Mouse (Mus musculus): ENCODE data around the gene Slc44a3. TPM values are rescaled to one million over a fixed set of nuclear protein-coding genes. Genes with fewer than 3 reads are reported as not detected.

The Slc44a3 gene
- polyA plus RNA-seq, 1 experiment, result 0.46 TPM

DNA sequence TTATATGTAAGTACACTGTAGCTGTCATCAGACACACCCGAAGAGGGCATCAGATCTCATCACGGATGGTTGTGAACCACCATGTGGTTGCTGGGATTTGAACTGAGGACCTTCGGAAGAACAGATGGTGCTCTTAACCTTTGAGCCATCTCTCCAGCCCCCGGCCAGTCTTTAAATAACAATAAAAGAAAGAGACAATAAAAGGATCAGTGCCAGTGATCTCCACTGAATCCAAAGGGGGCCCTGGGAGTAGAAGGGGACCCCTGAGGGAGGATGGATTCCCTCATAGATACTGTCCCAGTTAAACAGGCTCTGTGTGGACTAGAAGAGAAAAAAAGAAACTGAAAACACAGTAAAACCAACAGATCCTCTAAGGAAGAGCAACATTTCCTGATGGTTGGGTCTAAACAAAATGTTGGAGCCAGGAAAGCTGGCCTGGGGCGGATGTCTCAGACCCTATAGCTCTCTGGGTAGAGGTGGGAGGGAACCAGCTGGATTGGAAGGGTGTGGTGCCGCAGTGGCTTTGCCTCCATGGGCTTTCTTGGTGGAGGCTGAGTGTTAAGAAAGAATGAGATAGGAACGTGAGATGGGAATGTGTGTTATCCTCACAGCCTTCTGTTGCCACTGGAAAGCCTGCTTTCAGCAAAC, 101.8 kb downstream of the Slc44a3 start:
- no peak for DNase-seq (ENCODE audit: extremely low spot score in 1 of 2, low spot score in 1 of 2)

- DNase-seq (ENCODE audit: extremely low spot score in 1 of 2, low spot score in 1 of 2), result no peak
Observed at GRCm38 (mm10) chr3:121429469-121429868, 102.7 kb downstream of the Slc44a3 start.

DNA sequence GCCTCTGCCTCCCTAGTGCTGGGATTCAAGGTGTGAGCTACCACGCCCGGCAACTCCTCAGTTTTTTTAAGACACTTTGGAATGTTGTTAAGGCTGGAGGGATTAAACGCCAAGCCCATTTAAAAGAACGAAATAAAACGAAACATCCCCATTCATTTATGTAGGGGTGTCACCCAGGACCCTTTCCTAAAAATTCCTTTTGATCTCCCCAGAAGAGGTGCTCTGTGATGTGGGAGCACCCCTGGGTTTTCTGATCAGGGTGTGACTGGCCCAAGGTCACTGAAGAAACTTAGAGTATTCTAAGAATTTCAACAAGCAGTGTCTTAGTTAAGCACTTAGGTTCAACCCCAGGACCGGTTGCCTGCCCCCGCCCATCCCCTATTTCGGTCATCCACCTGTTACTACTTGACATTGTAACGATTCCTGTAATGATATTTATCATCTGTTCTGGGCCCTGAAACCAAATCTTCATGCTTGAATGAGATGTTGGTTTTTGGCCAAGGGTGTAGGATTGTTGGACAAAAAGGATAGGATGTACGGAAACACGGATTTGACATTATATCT, 103.4 kb downstream of the Slc44a3 start:
- no peak for DNase-seq (ENCODE audit: extremely low spot score in 1 of 2, low spot score in 1 of 2)

- DNase-seq (ENCODE audit: extremely low spot score in 1 of 2, low spot score in 1 of 2), result peak in 1 of 2 experiments; percentile 17
Observed at GRCm38 (mm10) chr3:121428230-121428629, 104.0 kb downstream of the Slc44a3 start.

DNA sequence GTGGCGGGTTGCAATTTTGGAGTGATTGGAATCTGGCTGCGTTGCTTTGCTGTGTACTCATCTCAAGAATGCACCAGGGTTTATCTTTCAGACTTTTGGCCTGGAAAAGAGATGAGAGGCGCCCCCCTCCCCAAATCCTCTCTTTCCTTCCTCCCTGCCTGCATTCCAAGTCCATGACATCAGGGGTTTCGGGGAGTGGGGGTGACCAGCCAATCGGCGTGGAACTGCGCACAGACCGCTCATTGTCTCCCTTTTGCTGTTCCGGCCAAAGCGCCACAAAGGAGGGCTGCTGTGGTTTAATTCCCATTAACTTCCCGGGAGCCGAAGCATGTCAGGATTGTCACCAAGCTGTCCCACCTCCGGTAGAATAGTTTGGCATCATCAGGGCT, 104.7 kb downstream of the Slc44a3 start:
- peak; percentile 19 to 53 for DNase-seq (ENCODE audit: extremely low spot score in 1 of 2, low spot score in 1 of 2)

GRCm38 (mm10) chr3:121426621-121427519, 105.3 kb downstream of the Slc44a3 start:
- peak; percentile 10 to 59 for DNase-seq (ENCODE audit: extremely low spot score in 1 of 2, low spot score in 1 of 2)

- DNase-seq (ENCODE audit: extremely low spot score in 1 of 2, low spot score in 1 of 2), result peak; percentile 40 to 79
Observed at GRCm38 (mm10) chr3:121425861-121426620, 106.2 kb downstream of the Slc44a3 start, which contains the start of gene Cnn3. Gene Cnn3 (plus strand): TSS chr3:121426497.

DNA sequence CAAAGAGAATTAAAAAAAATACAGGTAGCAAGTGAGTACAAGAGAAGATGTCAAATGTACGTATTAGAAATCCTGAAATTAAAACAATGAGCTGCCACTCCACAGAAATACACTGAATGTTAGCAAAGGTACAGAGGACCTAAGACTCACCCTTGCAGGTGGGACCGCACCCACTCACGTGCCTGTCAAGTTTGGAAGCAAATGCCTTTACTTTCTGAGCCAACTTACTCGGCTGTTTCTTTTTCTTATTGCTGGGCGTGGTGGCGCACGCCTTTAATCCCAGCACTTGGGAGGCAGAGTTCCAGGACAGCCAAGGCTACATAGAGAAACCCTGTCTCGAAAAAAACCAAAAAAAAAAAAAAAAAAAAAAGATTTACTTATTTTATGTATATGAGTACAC, 109.8 kb downstream of the Slc44a3 start:
- no peak for DNase-seq (ENCODE audit: extremely low spot score in 1 of 2, low spot score in 1 of 2)

DNA sequence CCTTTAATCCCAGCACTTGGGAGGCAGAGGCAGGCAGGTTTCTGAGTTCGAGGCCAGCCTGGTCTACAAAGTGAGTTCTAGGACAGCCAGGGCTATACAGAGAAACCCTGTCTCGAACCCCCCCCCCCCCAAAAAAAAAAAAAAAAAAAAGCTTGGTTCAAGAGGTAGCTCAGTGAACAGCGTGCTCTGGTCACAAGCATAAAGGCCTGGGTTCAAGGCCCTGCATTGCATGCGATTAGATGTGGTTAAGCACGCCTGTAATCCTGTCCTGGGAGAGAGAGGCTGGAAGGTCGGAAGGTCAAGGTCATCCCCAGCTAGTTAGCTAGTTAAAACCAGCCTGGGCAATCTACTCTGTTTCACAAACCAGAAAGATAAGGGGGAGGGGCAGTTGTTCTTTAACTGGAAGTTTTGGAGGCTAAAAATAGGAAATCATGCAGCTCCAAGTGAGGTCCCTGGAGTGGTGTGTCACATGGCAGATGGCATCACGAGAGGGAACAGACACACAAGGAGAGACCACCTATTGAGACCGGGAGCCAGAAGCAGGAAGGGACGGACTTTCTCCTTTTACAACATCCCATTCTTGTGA, 113.3 kb downstream of the Slc44a3 start:
- DNase-seq (ENCODE audit: extremely low spot score in 1 of 2, low spot score in 1 of 2), result no peak

DNA sequence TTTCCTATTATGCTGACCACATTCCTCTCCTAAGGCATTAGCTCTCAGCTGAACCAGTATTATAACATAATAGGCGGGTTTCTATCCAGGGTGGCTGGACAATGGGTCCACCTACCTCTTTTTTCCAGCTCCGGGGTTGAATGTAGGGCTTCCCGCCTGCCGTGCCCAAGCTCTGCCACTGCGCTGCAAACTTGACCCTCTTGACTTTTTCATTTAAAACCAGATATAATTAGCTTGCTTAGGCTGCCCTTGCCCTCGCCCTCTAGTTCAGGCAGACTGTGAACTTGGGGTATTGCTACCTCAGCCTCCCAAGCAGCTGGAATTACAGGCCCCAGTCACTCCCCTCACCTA, 114.0 kb downstream of the Slc44a3 start:
- DNase-seq (ENCODE audit: extremely low spot score in 1 of 2, low spot score in 1 of 2), result no peak

GRCm38 (mm10) chr3:121417379-121418250, 114.6 kb downstream of the Slc44a3 start:
- no peak for DNase-seq (ENCODE audit: extremely low spot score in 1 of 2, low spot score in 1 of 2)

GRCm38 (mm10) chr3:121416171-121417154, 115.7 kb downstream of the Slc44a3 start:
- no peak for DNase-seq (ENCODE audit: extremely low spot score in 1 of 2, low spot score in 1 of 2)

DNA sequence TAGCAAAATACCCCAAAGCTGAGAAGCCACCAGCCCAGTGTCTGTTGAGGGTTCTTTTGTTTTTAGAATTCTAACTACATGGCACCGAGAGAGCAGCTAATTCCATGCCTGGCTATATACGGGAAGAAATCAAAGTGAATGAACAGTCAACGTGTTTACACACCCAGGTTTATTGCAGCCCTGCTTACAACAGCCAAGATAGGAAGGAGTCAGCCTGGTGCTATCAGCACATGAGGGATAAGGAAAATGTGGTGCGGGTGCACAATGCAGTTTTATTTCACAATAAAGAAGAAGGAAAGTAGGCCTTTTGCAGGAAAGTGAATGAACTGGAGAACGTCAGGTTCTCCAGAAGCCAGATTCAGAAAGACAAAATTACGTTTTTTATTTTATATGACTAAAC, 120.8 kb downstream of the Slc44a3 start:
- DNase-seq (ENCODE audit: extremely low spot score in 1 of 2, low spot score in 1 of 2), result no peak

Other genes starting within 250 kb of the Slc44a3 start
- 16.7 and 16.9 TPM in 2 replicates for gene Tmem56, start 249.3 kb downstream of the Slc44a3 start, polyA plus RNA-seq (2012; rRNA removed)
- 14.5 and 15.2 TPM in 2 replicates for gene Alg14, start 240.6 kb downstream of the Slc44a3 start, polyA plus RNA-seq (2012; rRNA removed)
- gene Cnn3, start 105.9 kb downstream of the Slc44a3 start, polyA plus RNA-seq (2012; rRNA removed), result 188 and 193 TPM in 2 replicates
- gene 4930432M17Rik, start 138.4 kb upstream of the Slc44a3 start, polyA plus RNA-seq (2012; rRNA removed), result not detected in 2 replicates
- gene F3, start 191.1 kb upstream of the Slc44a3 start, polyA plus RNA-seq (2012; rRNA removed), result 62.8 and 76.8 TPM in 2 replicates